Mouse (Mus musculus): ENCODE measurements around the gene Map10. TPM values are rescaled to one million over a fixed set of nuclear protein-coding genes. Genes with fewer than 3 reads are reported as not detected.
A peak's percentile ranks its signal among the peaks of the same experiment; 100 is the strongest.

Map10 gene
- 7.9 and 8.2 TPM in 2 replicates for polyA plus RNA-seq (2016; fragmentation: Nextera tagmentation; extraction: Ambion mirVana)

- peaks cover 32% of the 10 kb centered on the region for H3K4me1 ChIP-seq (replicated peaks)
- H3K36me3 ChIP-seq: peaks cover 18% of the 10 kb centered on the region
- peak within 1 kb of the TSS; percentile 76 for H3K9ac ChIP-seq
- H3K27me3 ChIP-seq (replicated peaks): no peaks in the 10 kb centered on the region
- H3K4me3 ChIP-seq: peak within 1 kb of the TSS; percentile 64
- peak within 1 kb of the TSS; percentile 84 for H3K4me2 ChIP-seq
- WGBS: 2% methylated on average over 62 of the region's 62 CpGs
- H3K9me3 ChIP-seq (replicated peaks): peaks cover 21% of the 10 kb centered on the region
- peak; percentile 75 for ATAC-seq (ENCODE audit: insufficient number of reproducible peaks, low FRiP score)
- H3K27ac ChIP-seq (ENCODE audit: poor library complexity, severe bottlenecking): peak within 1 kb of the TSS; percentile 60
These were observed at the start of gene Map10 for GRCm38 (mm10) chr8:125669700-125670195. Gene Map10, plus strand, starts transcription at chr8:125669818.

GRCm38 (mm10) chr8:125620301-125620700 is 49.3 kb upstream of the Map10 start:
- Histone ChIP-seq H3K4me2 (no peak overlapping the region), H3K27me3 (replicated peaks) (no peaks in the 10 kb centered on the region), H3K36me3 (peaks cover 2% of the 10 kb centered on the region; the same call in 1 of the 2 replicates), H3K4me1 (replicated peaks) (peaks cover 63% of the 10 kb centered on the region), H3K9me3 (replicated peaks) (peaks cover 2% of the 10 kb centered on the region), H3K27ac (ENCODE audit: poor library complexity, severe bottlenecking) (peak overlapping the region; percentile 36; the same call in 1 of the 2 replicates), H3K9ac (no peak overlapping the region), H3K4me3 (no peak overlapping the region)
- WGBS: 26% methylated on average over 4 of the region's 4 CpGs
- peak; percentile 57; the same call in 1 of the 2 replicates for ATAC-seq (ENCODE audit: insufficient number of reproducible peaks, low FRiP score)

GRCm38 (mm10) chr8:125624287-125624686 is 45.3 kb upstream of the Map10 start:
- H3K4me2 ChIP-seq: no peak overlapping the region
- no peak overlapping the region for H3K4me3 ChIP-seq
- H3K27ac ChIP-seq (ENCODE audit: poor library complexity, severe bottlenecking): 0 out of 2 replicates have a peak overlapping the region, but pooled peaks have one; percentile 14
- H3K9ac ChIP-seq: no peak overlapping the region
- H3K36me3 ChIP-seq: peaks cover 6% of the 10 kb centered on the region; the same call in 1 of the 2 replicates
- H3K4me1 ChIP-seq (replicated peaks): peaks cover 33% of the 10 kb centered on the region
- peaks cover 20% of the 10 kb centered on the region for H3K9me3 ChIP-seq (replicated peaks)
- 33% methylated on average over 8 of the region's 8 CpGs for WGBS
- no peak for ATAC-seq (ENCODE audit: insufficient number of reproducible peaks, low FRiP score)
- no peaks in the 10 kb centered on the region for H3K27me3 ChIP-seq (replicated peaks)

DNA sequence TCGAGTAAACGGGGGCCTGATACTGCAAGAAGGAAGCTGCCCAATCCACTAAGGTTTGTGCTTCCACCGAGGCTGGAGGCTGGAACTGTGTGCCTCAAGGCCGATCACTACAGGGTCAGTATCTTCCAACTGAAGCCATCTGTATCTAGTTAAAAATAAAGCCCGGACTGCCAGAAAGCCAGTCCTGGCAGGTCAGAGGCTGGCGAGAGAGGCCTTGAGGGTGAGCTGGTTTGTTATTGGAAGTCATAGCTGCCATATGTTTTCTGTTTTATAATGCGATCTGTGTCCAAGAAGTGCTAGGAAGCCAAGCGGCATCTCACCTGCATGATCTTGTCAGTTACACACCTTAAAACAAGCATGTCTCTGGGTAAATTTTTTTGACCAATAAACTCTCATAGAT is 43.2 kb upstream of the Map10 start:
- 86% methylated on average over 8 of the region's 8 CpGs for WGBS
- Histone ChIP-seq H3K4me2 (no peak overlapping the region), H3K4me1 (replicated peaks) (peaks cover 16% of the 10 kb centered on the region), H3K36me3 (peaks cover 6% of the 10 kb centered on the region; the same call in 1 of the 2 replicates), H3K9ac (no peak overlapping the region), H3K4me3 (no peak overlapping the region), H3K27ac (ENCODE audit: poor library complexity, severe bottlenecking) (no peak overlapping the region), H3K27me3 (replicated peaks) (no peaks in the 10 kb centered on the region), H3K9me3 (replicated peaks) (peaks cover 20% of the 10 kb centered on the region)
- ATAC-seq (ENCODE audit: insufficient number of reproducible peaks, low FRiP score): no peak

- no peaks in the 10 kb centered on the region for H3K27me3 ChIP-seq (replicated peaks)
- WGBS: 69% methylated on average over 1 of the region's 1 CpGs
- H3K4me3 ChIP-seq: no peak overlapping the region
- H3K36me3 ChIP-seq: peaks cover 6% of the 10 kb centered on the region; the same call in 1 of the 2 replicates
- no peak overlapping the region for H3K9ac ChIP-seq
- peaks cover 20% of the 10 kb centered on the region for H3K9me3 ChIP-seq (replicated peaks)
- ATAC-seq (ENCODE audit: insufficient number of reproducible peaks, low FRiP score): no peak
- H3K4me1 ChIP-seq (replicated peaks): peaks cover 10% of the 10 kb centered on the region
- H3K27ac ChIP-seq (ENCODE audit: poor library complexity, severe bottlenecking): no peak overlapping the region
- H3K4me2 ChIP-seq: no peak overlapping the region
These were observed 40.8 kb upstream of the Map10 start for GRCm38 (mm10) chr8:125628834-125629233.

DNA sequence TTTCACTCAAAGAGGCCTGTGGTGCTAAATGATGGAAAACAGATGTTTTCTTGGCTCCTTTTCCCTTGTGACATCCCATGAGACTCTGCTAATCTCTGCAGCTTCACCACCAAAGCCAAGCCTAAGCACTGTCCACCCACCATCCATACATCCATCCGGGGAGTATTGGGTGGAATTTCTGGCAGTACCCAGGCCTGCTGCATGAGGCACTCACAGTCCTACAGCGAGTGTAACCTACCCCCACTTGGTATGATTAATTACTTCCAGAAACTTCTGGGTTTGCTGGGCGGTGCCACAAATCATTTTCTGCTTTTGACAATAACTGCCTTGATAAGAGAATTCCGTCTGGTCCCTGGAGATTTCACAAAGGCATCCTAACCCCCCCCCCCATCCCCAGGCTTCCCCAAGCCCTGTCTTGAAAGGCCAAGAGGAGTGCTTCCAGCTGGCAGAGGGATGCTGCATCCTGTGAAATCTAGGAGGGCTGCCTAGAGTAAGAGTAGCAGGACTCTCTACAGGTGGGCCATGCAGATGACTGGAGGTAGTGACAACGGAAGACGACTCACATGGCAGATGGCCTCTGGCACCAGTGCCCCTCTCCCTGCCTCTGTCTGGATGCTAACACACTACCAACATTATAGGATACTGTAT is 31.1 kb upstream of the Map10 start:
- ATAC-seq (ENCODE audit: insufficient number of reproducible peaks, low FRiP score): no peak
- H3K27me3 ChIP-seq (replicated peaks): no peaks in the 10 kb centered on the region
- H3K9ac ChIP-seq: no peak overlapping the region
- H3K27ac ChIP-seq (ENCODE audit: poor library complexity, severe bottlenecking): no peak overlapping the region
- peaks cover 9% of the 10 kb centered on the region for H3K9me3 ChIP-seq (replicated peaks)
- peaks cover 14% of the 10 kb centered on the region for H3K4me1 ChIP-seq (replicated peaks)
- no peaks in the 10 kb centered on the region for H3K36me3 ChIP-seq
- no peak overlapping the region for H3K4me2 ChIP-seq
- no peak overlapping the region for H3K4me3 ChIP-seq
- WGBS: 57% methylated on average over 6 of the region's 6 CpGs

- no peak for ATAC-seq (ENCODE audit: insufficient number of reproducible peaks, low FRiP score)
- Histone ChIP-seq H3K4me1 (replicated peaks) (peaks cover 14% of the 10 kb centered on the region), H3K27ac (ENCODE audit: poor library complexity, severe bottlenecking) (no peak overlapping the region), H3K9ac (no peak overlapping the region), H3K4me2 (no peak overlapping the region), H3K4me3 (no peak overlapping the region), H3K36me3 (no peaks in the 10 kb centered on the region), H3K9me3 (replicated peaks) (peaks cover 9% of the 10 kb centered on the region), H3K27me3 (replicated peaks) (no peaks in the 10 kb centered on the region)
- WGBS: 66% methylated on average over 2 of the region's 2 CpGs
These were observed 30.0 kb upstream of the Map10 start for GRCm38 (mm10) chr8:125639631-125640030.

- 75% methylated on average over 5 of the region's 5 CpGs for WGBS
- Histone ChIP-seq H3K4me3 (no peak overlapping the region), H3K9me3 (replicated peaks) (peaks cover 9% of the 10 kb centered on the region), H3K4me2 (no peak overlapping the region), H3K4me1 (replicated peaks) (peaks cover 14% of the 10 kb centered on the region), H3K27me3 (replicated peaks) (no peaks in the 10 kb centered on the region), H3K36me3 (no peaks in the 10 kb centered on the region), H3K9ac (no peak overlapping the region), H3K27ac (ENCODE audit: poor library complexity, severe bottlenecking) (no peak overlapping the region)
- no peak for ATAC-seq (ENCODE audit: insufficient number of reproducible peaks, low FRiP score)
These were observed 28.9 kb upstream of the Map10 start for GRCm38 (mm10) chr8:125640766-125641165.

DNA sequence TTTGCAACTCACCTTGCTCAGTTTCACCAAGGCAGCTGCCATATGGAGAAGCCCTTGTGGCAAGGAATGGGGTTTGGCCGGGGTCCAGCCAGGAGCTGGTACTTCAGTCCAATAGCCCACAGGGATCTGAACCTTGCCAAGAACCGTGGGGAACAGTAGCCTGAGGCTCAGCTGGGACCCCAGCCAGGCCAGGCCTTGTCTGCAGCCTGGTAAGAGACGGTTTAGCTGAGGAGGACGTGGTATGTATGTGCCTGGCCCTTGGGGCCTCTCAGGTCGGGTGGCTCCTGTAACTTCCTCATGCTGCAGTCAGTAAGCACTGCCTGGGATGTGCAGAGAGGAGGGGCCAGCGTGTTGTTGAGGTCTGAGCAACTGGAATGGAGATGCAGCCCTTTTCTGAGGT is 27.8 kb upstream of the Map10 start:
- no peak for ATAC-seq (ENCODE audit: insufficient number of reproducible peaks, low FRiP score)
- H3K9ac ChIP-seq: no peak overlapping the region
- 65% methylated on average over 6 of the region's 6 CpGs for WGBS
- no peaks in the 10 kb centered on the region for H3K36me3 ChIP-seq
- H3K4me3 ChIP-seq: no peak overlapping the region
- no peak overlapping the region for H3K4me2 ChIP-seq
- H3K4me1 ChIP-seq (replicated peaks): peaks cover 14% of the 10 kb centered on the region
- no peak overlapping the region for H3K27ac ChIP-seq (ENCODE audit: poor library complexity, severe bottlenecking)
- peaks cover 3% of the 10 kb centered on the region; the same call in 1 of the 2 replicates for H3K9me3 ChIP-seq (replicated peaks)
- no peaks in the 10 kb centered on the region for H3K27me3 ChIP-seq (replicated peaks)

DNA sequence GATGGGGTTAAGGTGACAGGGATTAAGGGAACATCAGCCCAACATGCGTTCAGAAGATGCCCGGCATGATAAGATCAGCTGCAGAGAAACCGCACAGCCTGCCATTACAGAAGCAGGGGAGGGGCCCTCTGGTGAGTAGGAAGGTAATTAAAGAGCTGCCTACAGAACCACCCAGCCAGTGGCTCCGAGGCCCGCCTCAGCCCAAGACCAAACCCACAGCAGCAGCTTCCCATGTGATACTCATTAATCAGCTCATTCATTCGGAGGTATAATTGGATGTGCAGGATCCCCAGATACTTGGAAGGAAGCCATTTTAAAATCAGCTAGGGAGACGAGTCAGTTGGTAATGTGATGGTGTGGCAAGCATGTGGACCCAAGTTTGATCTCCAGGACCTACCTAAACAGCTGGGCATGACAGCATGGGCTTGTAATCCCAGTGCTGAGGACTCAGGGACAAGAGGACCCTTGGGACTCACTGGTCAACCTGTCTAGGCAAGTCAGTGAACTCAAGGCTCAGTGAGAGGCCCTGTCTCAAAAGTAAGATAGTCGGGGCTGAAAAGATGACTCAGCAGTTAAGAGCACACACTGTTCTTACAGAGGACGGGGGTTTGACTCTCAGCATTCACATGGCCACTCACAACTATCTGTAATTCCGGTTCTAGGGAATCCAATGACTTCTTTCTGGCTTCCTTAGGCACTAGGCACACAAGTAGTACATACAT is 23.7 kb upstream of the Map10 start:
- Histone ChIP-seq H3K9ac (no peak overlapping the region), H3K27ac (ENCODE audit: poor library complexity, severe bottlenecking) (no peak overlapping the region), H3K36me3 (no peaks in the 10 kb centered on the region), H3K4me2 (no peak overlapping the region), H3K9me3 (replicated peaks) (no peaks in the 10 kb centered on the region), H3K4me3 (no peak overlapping the region), H3K27me3 (replicated peaks) (no peaks in the 10 kb centered on the region), H3K4me1 (replicated peaks) (peaks cover 5% of the 10 kb centered on the region; the same call in 1 of the 2 replicates)
- no peak for ATAC-seq (ENCODE audit: insufficient number of reproducible peaks, low FRiP score)
- 71% methylated on average over 10 of the region's 10 CpGs for WGBS

- Histone ChIP-seq H3K27ac (ENCODE audit: poor library complexity, severe bottlenecking) (no peak overlapping the region), H3K4me3 (no peak overlapping the region), H3K4me1 (replicated peaks) (no peaks in the 10 kb centered on the region; the same call in 1 of the 2 replicates), H3K36me3 (no peaks in the 10 kb centered on the region), H3K9me3 (replicated peaks) (no peaks in the 10 kb centered on the region), H3K27me3 (replicated peaks) (no peaks in the 10 kb centered on the region), H3K9ac (no peak overlapping the region), H3K4me2 (no peak overlapping the region)
- ATAC-seq (ENCODE audit: insufficient number of reproducible peaks, low FRiP score): no peak
- WGBS: 69% methylated on average over 4 of the region's 4 CpGs
These were observed 20.2 kb upstream of the Map10 start for GRCm38 (mm10) chr8:125649447-125649846.

Data from heart, embryonic 12.5 days (tissue).